Mouse (Mus musculus) midbrain, embryonic 10.5 days (tissue): ENCODE measurements around the gene Casq1. TPM values are rescaled to one million over a fixed set of nuclear protein-coding genes. Genes with fewer than 3 reads are reported as not detected.

Experiments used
- DNase-seq: peaks from one replicate; pipeline ENCODE4 v3.0.0-alpha.2; 2017; ENCODE audit warnings: low spot score
- H3K27ac ChIP-seq: fragments of 300-500 bp; sonication (generic); replicated peaks from 2 replicates; pipeline ENCODE4 v1.5.1; 2016; ENCODE audit warnings: mild to moderate bottlenecking
- H3K27me3 ChIP-seq: fragments of 300-500 bp; sonication (generic); 2 replicates; pipeline ENCODE4 v1.6.1; 2016; ENCODE audit warnings: low read depth, mild to moderate bottlenecking; ENCODE audit not compliant: poor library complexity, severe bottlenecking
- H3K36me3 ChIP-seq: fragments of 300-500 bp; sonication (generic); 2 replicates; pipeline ENCODE4 v1.6.1; 2016; ENCODE audit warnings: mild to moderate bottlenecking, moderate library complexity
- H3K4me1 ChIP-seq: fragments of 300-500 bp; sonication (generic); 2 replicates; pipeline ENCODE4 v1.6.1; 2016
- H3K4me3 ChIP-seq: fragments of 300-500 bp; sonication (generic); 2 replicates; pipeline ENCODE4 v1.5.1; 2016; ENCODE audit warnings: mild to moderate bottlenecking, moderate library complexity
- H3K9me3 ChIP-seq: fragments of 300-500 bp; sonication (generic); replicated peaks from 2 replicates; pipeline ENCODE4 v1.6.1; 2016; ENCODE audit warnings: mild to moderate bottlenecking
- WGBS: fragments of 180-500 bp; shearing (Covaris S2); methylation state at CpG from one replicate; pipeline ENCODE4 v1.1.7; 2016; 5-methylcytosine and 5-hydroxymethylcytosine counted together
- polyA plus RNA-seq: library from polyadenylated mRNA; unstranded; fragments of >200 nt; fragmentation: Nextera tagmentation; extraction: Ambion mirVana; gene quantifications from 2 replicates; pipeline ENCODE4 v1.2.1, GENCODE M21; 2016

The Casq1 gene
- polyA plus RNA-seq, 1 experiment from 2014 or later: 1.3 TPM

GRCm38 (mm10) chr1:172204033-172204813, 15.4 kb downstream of the Casq1 start:
- WGBS: 9% methylated on average over 9 of the region's 9 CpGs
- Histone ChIP-seq H3K9me3 (no peaks in the 10 kb centered on the region), H3K27ac (peak overlapping the region; percentile 96), H3K4me1 (peaks cover 81% of the 10 kb centered on the region), H3K36me3 (peaks cover 27% of the 10 kb centered on the region), H3K27me3 (no peaks in the 10 kb centered on the region), H3K4me3 (peak overlapping the region; percentile 85)
- DNase-seq: peak; percentile 42

- H3K4me3 ChIP-seq: peak overlapping the region; percentile 85
- no peaks in the 10 kb centered on the region for H3K27me3 ChIP-seq
- 1% methylated on average over 4 of the region's 4 CpGs for WGBS
- DNase-seq: peak; percentile 51
- H3K9me3 ChIP-seq: no peaks in the 10 kb centered on the region
- peaks cover 32% of the 10 kb centered on the region for H3K36me3 ChIP-seq
- H3K4me1 ChIP-seq: peaks cover 81% of the 10 kb centered on the region
- H3K27ac ChIP-seq: peak overlapping the region; percentile 96
These were observed 16.1 kb downstream of the Casq1 start for GRCm38 (mm10) chr1:172203566-172203965.

GRCm38 (mm10) chr1:172202894-172203522, 16.7 kb downstream of the Casq1 start:
- Histone ChIP-seq H3K4me1 (peaks cover 81% of the 10 kb centered on the region), H3K27ac (peak overlapping the region; percentile 96), H3K9me3 (no peaks in the 10 kb centered on the region), H3K27me3 (no peaks in the 10 kb centered on the region), H3K4me3 (peak overlapping the region; percentile 85), H3K36me3 (peaks cover 38% of the 10 kb centered on the region)
- 22% methylated on average over 2 of the region's 2 CpGs for WGBS
- DNase-seq: peak; percentile 94

GRCm38 (mm10) chr1:172201967-172202880, 17.4 kb downstream of the Casq1 start:
- H3K36me3 ChIP-seq: peaks cover 46% of the 10 kb centered on the region
- 7% methylated on average over 14 of the region's 14 CpGs for WGBS
- peak; percentile 81 for DNase-seq

GRCm38 (mm10) chr1:172200871-172201447, 18.7 kb downstream of the Casq1 start:
- Histone ChIP-seq H3K4me1 (peaks cover 64% of the 10 kb centered on the region), H3K27me3 (no peaks in the 10 kb centered on the region), H3K36me3 (peaks cover 58% of the 10 kb centered on the region), H3K9me3 (no peaks in the 10 kb centered on the region), H3K27ac (peak overlapping the region; percentile 96), H3K4me3 (peak overlapping the region; percentile 85)
- peak; percentile 76 for DNase-seq
- 22% methylated on average over 7 of the region's 7 CpGs for WGBS

More at GRCm38 (mm10) chr1:172201967-172202880, 17.4 kb downstream of the Casq1 start:
- Histone ChIP-seq H3K4me1 (peaks cover 75% of the 10 kb centered on the region), H3K27ac (peak overlapping the region; percentile 96), H3K4me3 (peak overlapping the region; percentile 85), H3K27me3 (no peaks in the 10 kb centered on the region), H3K9me3 (no peaks in the 10 kb centered on the region)

- peak overlapping the region; percentile 96 for H3K27ac ChIP-seq
- H3K36me3 ChIP-seq: peaks cover 66% of the 10 kb centered on the region
- no peaks in the 10 kb centered on the region for H3K9me3 ChIP-seq
- DNase-seq: no peak
- 80% methylated on average over 5 of the region's 5 CpGs for WGBS
- peak overlapping the region; percentile 85; the same call in 1 of the 2 replicates for H3K4me3 ChIP-seq
- H3K27me3 ChIP-seq: no peaks in the 10 kb centered on the region
- peaks cover 59% of the 10 kb centered on the region for H3K4me1 ChIP-seq
These were observed 19.5 kb downstream of the Casq1 start for GRCm38 (mm10) chr1:172200161-172200560.

- Histone ChIP-seq H3K4me1 (peaks cover 53% of the 10 kb centered on the region), H3K9me3 (no peaks in the 10 kb centered on the region), H3K36me3 (peaks cover 78% of the 10 kb centered on the region), H3K4me3 (no peak overlapping the region), H3K27me3 (no peaks in the 10 kb centered on the region), H3K27ac (no peak overlapping the region)
- WGBS: 94% methylated on average over 4 of the region's 4 CpGs
- no peak for DNase-seq
These were observed 20.7 kb downstream of the Casq1 start for GRCm38 (mm10) chr1:172198996-172199395.

GRCm38 (mm10) chr1:172198316-172198715, 21.4 kb downstream of the Casq1 start:
- Histone ChIP-seq H3K4me3 (no peak overlapping the region), H3K27me3 (no peaks in the 10 kb centered on the region), H3K4me1 (peaks cover 46% of the 10 kb centered on the region), H3K36me3 (peaks cover 85% of the 10 kb centered on the region), H3K9me3 (no peaks in the 10 kb centered on the region), H3K27ac (no peak overlapping the region)
- peak; percentile 10 for DNase-seq
- WGBS: 88% methylated on average over 8 of the region's 8 CpGs

GRCm38 (mm10) chr1:172197851-172198250, 21.8 kb downstream of the Casq1 start:
- peak; percentile 11 for DNase-seq
- 85% methylated on average over 5 of the region's 5 CpGs for WGBS
- 0 out of 2 replicates have a peak overlapping the region, but pooled peaks have one; percentile 19 for H3K27ac ChIP-seq
- H3K36me3 ChIP-seq: peaks cover 85% of the 10 kb centered on the region
- H3K4me3 ChIP-seq: no peak overlapping the region
- no peaks in the 10 kb centered on the region for H3K27me3 ChIP-seq
- H3K9me3 ChIP-seq: no peaks in the 10 kb centered on the region
- peaks cover 41% of the 10 kb centered on the region for H3K4me1 ChIP-seq

GRCm38 (mm10) chr1:172197146-172197545, 22.5 kb downstream of the Casq1 start:
- no peak for DNase-seq
- H3K27me3 ChIP-seq: no peaks in the 10 kb centered on the region
- H3K4me1 ChIP-seq: peaks cover 34% of the 10 kb centered on the region
- 95% methylated on average over 3 of the region's 3 CpGs for WGBS
- peaks cover 91% of the 10 kb centered on the region for H3K36me3 ChIP-seq
- H3K4me3 ChIP-seq: no peak overlapping the region
- H3K27ac ChIP-seq: no peak overlapping the region
- H3K9me3 ChIP-seq: no peaks in the 10 kb centered on the region

- DNase-seq: peak; percentile 11
- no peak overlapping the region for H3K27ac ChIP-seq
- peaks cover 9% of the 10 kb centered on the region; the same call in 1 of the 2 replicates for H3K4me1 ChIP-seq
- WGBS: 87% methylated on average over 8 of the region's 8 CpGs
- no peak overlapping the region for H3K4me3 ChIP-seq
- peaks cover 95% of the 10 kb centered on the region for H3K36me3 ChIP-seq
- H3K9me3 ChIP-seq: no peaks in the 10 kb centered on the region
- no peaks in the 10 kb centered on the region for H3K27me3 ChIP-seq
These were observed 25.2 kb downstream of the Casq1 start for GRCm38 (mm10) chr1:172194435-172194834.

- WGBS: 93% methylated on average over 3 of the region's 3 CpGs
- H3K9me3 ChIP-seq: no peaks in the 10 kb centered on the region
- H3K4me1 ChIP-seq: peaks cover 9% of the 10 kb centered on the region; the same call in 1 of the 2 replicates
- no peak overlapping the region for H3K27ac ChIP-seq
- no peaks in the 10 kb centered on the region for H3K27me3 ChIP-seq
- no peak overlapping the region for H3K4me3 ChIP-seq
- no peak for DNase-seq
- peaks cover 96% of the 10 kb centered on the region for H3K36me3 ChIP-seq
These were observed 27.5 kb downstream of the Casq1 start for GRCm38 (mm10) chr1:172192217-172192616.
